Mouse (Mus musculus): ENCODE data around the gene Hspa1l.

GRCm38 (mm10) chr17:34996411-34997141 is 24.1 kb downstream of the Hspa1l start:
- TF ChIP-seq POLR2A (IDR thresholded peaks at IDR 0.05; ENCODE audit: borderline replicate concordance, extremely low read depth, low read depth, low read length) (0 out of 2 replicates have a peak, but pooled peaks have one; percentile 11), CTCF (IDR thresholded peaks at IDR 0.05; ENCODE audit: insufficient read depth, low read length) (no peak)
